Mouse (Mus musculus) embryonic stem cell, embryonic (primary cell): ENCODE data around the gene Gm47289.

ENCODE experiments used
- CTCF ChIA-PET, 4 experiments: fragments of 300-600 bp in 2 of 4; fragments of 350-600 bp in 2 of 4; sonication (Branson Sonifier 250); formaldehyde crosslinking; loops; one replicate each; lab custom pipeline; 2022; ENCODE audit warnings: inconsistent platforms in 2 of 4; lab: Charles Lee
- POLR2A ChIA-PET, 4 experiments: fragments of 300-600 bp in 2 of 4; fragments of 350-600 bp in 2 of 4; sonication (Branson Sonifier 250); formaldehyde crosslinking; loops; one replicate each; lab custom pipeline; 2022; ENCODE audit warnings: antibody characterized with exemption in 4 of 4, inconsistent platforms in 1 of 4; lab: Charles Lee

The Gm47289 gene

DNA sequence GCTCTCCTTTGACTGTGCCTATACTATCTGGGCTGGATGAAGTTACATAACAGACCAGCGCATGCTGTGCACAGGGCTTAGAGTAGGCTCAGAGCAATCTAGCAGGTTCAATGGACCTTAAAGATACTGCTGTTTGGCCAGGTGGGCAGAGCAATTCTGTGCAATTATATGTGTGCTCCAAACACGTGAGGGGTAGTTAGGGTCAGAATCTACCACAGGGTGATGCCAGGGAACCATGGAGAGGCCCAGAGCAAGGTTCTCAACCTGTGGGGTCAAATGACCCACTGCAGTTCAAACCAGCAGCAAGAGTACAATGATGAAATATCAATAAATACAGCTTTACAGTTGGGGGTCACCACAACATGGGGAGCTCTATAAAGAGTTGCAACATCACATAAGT, 47.7 kb downstream of the Gm47289 start:
- POLR2A ChIA-PET = no interaction called here

GRCm38 (mm10) chr9:119207113-119207512, 48.2 kb downstream of the Gm47289 start:
- POLR2A ChIA-PET = no interaction called here
- CTCF ChIA-PET = interaction anchor here in 1 of 4 experiments (0.5 kb wide), 1 partner anchor 223 kb away, joined by 3 read pairs; no protein-coding TSS in a partner anchor

More for the DNA sequence above, 47.7 kb downstream of the Gm47289 start:
- CTCF ChIA-PET = interaction anchor here in 2 of 4 experiments (0.5 to 0.9 kb wide), 2 partner anchors 15 to 684 kb away, joined by 3 read pairs; no protein-coding TSS in a partner anchor

DNA sequence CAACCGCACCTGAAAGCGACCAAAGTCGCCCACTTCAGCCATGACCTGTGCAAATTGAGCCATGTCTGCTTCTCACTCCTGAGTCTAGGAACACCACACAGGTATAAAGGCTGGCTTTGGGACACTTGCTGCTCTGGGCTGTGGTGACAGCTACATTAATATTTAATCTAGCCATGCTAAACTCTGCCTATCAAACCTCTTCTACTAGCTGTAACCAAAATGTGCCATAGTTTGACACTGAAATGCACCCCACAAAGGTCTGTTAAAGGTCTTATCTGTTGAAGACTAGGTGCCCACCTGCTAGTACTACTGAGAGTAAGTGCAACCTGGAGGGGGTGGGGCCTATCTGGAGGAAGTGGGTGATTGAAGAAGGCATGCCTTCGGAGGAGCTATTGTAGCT, 50.0 kb downstream of the Gm47289 start, which contains the start of gene Slc22a13:
Slc22a13 (minus strand) TSS at position 101 of the 400 bp plus-strand sequence.
- CTCF ChIA-PET = no interaction called here
- POLR2A ChIA-PET = no interaction called here
